28 mouse cellular contexts compared by ENCODE assay signal in genomic region chr13:93406855-93407254, GRCm38 (mm10).
DNase-seq lines count a peak whose midpoint lies in the region; ATAC-seq and TF ChIP-seq lines count a peak whose summit lies in the region.
"Had no signal": no experiment of that assay in that cellular context is flagged by ENCODE, and none has a peak within 500 bp of the region (broad histone marks: within the 10 kb centered on the region; RNA-seq: fewer than 3 reads in every experiment).

No protein-coding gene starts in this region.

- no peak overlapping the region for H3K27ac ChIP-seq in liver, embryonic 12.5 days
- H3K27ac ChIP-seq in liver, postnatal 0 days (ENCODE audit: low read depth), result no peak overlapping the region
- peak overlapping the region; percentile 7; the same call in 1 of the 2 replicates for H3K27ac ChIP-seq in MEL (ENCODE audit: control insufficient read depth, low read depth, low read length)
- H3K27ac ChIP-seq: embryonic facial prominence, embryonic 13.5 days; embryonic facial prominence, embryonic 15.5 days; forebrain, embryonic 13.5 days; forebrain, embryonic 15.5 days had no signal

- no peak overlapping the region for H3K9ac ChIP-seq in liver, embryonic 12.5 days
- no peak overlapping the region for H3K9ac ChIP-seq in liver, postnatal 0 days (replicated peaks)
- H3K9ac ChIP-seq in MEL (ENCODE audit: control insufficient read depth, low read depth, low read length, poor library complexity, severe bottlenecking), result no peak overlapping the region
- H3K9ac ChIP-seq: embryonic facial prominence, embryonic 13.5 days; embryonic facial prominence, embryonic 15.5 days; forebrain, embryonic 13.5 days; forebrain, embryonic 15.5 days; forebrain, postnatal 0 days had no signal

- no peaks in the 10 kb centered on the region for H3K27me3 ChIP-seq in liver, embryonic 12.5 days (replicated peaks)
- H3K27me3 ChIP-seq in liver, postnatal 0 days (ENCODE audit: insufficient read depth, low read length), result no peaks in the 10 kb centered on the region
- H3K27me3 ChIP-seq in MEL (ENCODE audit: control insufficient read depth in 1 of 2, insufficient read depth in 2 of 2, low read length in 2 of 2), result no peaks in the 10 kb centered on the region
- H3K27me3 ChIP-seq: CH12.LX; embryonic facial prominence, embryonic 13.5 days; embryonic facial prominence, embryonic 15.5 days; forebrain, embryonic 13.5 days; forebrain, embryonic 15.5 days; Patski had no signal

- 0 out of 2 replicates have a peak, but pooled peaks have one; percentile 4 for ATAC-seq in liver, embryonic 12.5 days
- no peak for ATAC-seq in liver, postnatal 0 days
- 0 out of 2 replicates have a peak, but pooled peaks have one; percentile 20 for ATAC-seq in erythroid progenitor cell, adult 5-6 weeks (replicated peaks; ENCODE audit: low FRiP score, poor library complexity, severe bottlenecking)
- ATAC-seq in megakaryocyte-erythroid progenitor cell, adult 5-6 weeks (replicated peaks; ENCODE audit: low FRiP score, low TSS enrichment, poor library complexity, severe bottlenecking), result peak; percentile 82
- ATAC-seq: activated CD4-positive, CD25-positive, alpha-beta regulatory T cell, adult 4 months; CD4-positive, CD25-positive, alpha-beta regulatory T cell, adult 4 months; forebrain, embryonic 13.5 days; forebrain, postnatal 0 days; Patski had no signal

- no peak for TF ChIP-seq RAD21 in MEL (IDR thresholded peaks at IDR 0.05; ENCODE audit: low read depth, low read length)

- DNase-seq in liver, postnatal 0 days, result no peak
- peak; percentile 80 for DNase-seq in MEL (ENCODE audit: low read depth, low spot score)
- no peak for DNase-seq in cerebellum, postnatal 4 days (ENCODE audit: low spot score in 2 of 2)
- no peak for DNase-seq in ovary, adult 18-20 months (ENCODE audit: low spot score)
- DNase-seq: adrenal gland, adult 8-10 months; adrenal gland, postnatal 14 days; adrenal gland, postnatal 36 days; B cell, adult 2 months; cerebellum, adult 11-12 months; cerebellum, adult 2 months; cerebellum, adult 9-10 months; cerebellum, postnatal 10 days; cerebellum, postnatal 25 days; embryo, embryonic 11 days; forebrain, postnatal 0 days had no signal

- no peak for TF ChIP-seq EP300 in liver, postnatal 0 days (IDR thresholded peaks at IDR 0.05; ENCODE audit: low read depth)
- TF ChIP-seq EP300 in MEL (IDR thresholded peaks at IDR 0.05; ENCODE audit: low read depth in 1 of 2, low read length in 2 of 2), result peak; percentile 74 to 87

- no peaks in the 10 kb centered on the region for H3K9me3 ChIP-seq in liver, embryonic 12.5 days (replicated peaks)
- H3K9me3 ChIP-seq in liver, postnatal 0 days (ENCODE audit: low read length), result no peaks in the 10 kb centered on the region
- H3K9me3 ChIP-seq in MEL (replicated peaks; ENCODE audit: insufficient read depth, low read length), result no peaks in the 10 kb centered on the region
- H3K9me3 ChIP-seq: embryonic facial prominence, embryonic 13.5 days; embryonic facial prominence, embryonic 15.5 days; forebrain, embryonic 13.5 days; forebrain, embryonic 15.5 days; G1E had no signal

- no peak for TF ChIP-seq CTCF in liver, postnatal 0 days (IDR thresholded peaks at IDR 0.05; ENCODE audit: low read depth)
- TF ChIP-seq CTCF in MEL (IDR thresholded peaks at IDR 0.05 in 2 of 3, conservative IDR thresholded peaks at IDR 0.05 in 1 of 3; ENCODE audit: control insufficient read depth in 1 of 3, insufficient read depth in 1 of 3, low read depth in 2 of 3, low read length in 3 of 3, poor library complexity in 1 of 3, severe bottlenecking in 1 of 3), result no peak

- peaks cover 3% of the 10 kb centered on the region for H3K36me3 ChIP-seq in liver, embryonic 12.5 days
- no peaks in the 10 kb centered on the region for H3K36me3 ChIP-seq in liver, postnatal 0 days (replicated peaks; ENCODE audit: insufficient read depth, low read length)
- peaks cover 0 to 14% of the 10 kb centered on the region in 2 experiments; a peak in 2 of 4 replicates for H3K36me3 ChIP-seq in MEL (ENCODE audit: control insufficient read depth in 1 of 2, insufficient read depth in 2 of 2, low read length in 2 of 2)
- H3K36me3 ChIP-seq: embryonic facial prominence, embryonic 15.5 days had no signal

- H3K4me2 ChIP-seq in liver, embryonic 12.5 days, result no peak overlapping the region
- H3K4me2 ChIP-seq in liver, postnatal 0 days (ENCODE audit: low read depth, low read length), result no peak overlapping the region
- H3K4me2 ChIP-seq: embryonic facial prominence, embryonic 13.5 days; embryonic facial prominence, embryonic 15.5 days; forebrain, embryonic 13.5 days; forebrain, embryonic 15.5 days had no signal

- 67% methylated on average over 5 of the region's 5 CpGs for WGBS in liver, embryonic 12.5 days (ENCODE audit: insufficient replicate concordance)
- 51% methylated on average over 5 of the region's 5 CpGs for WGBS in liver, postnatal 0 days (ENCODE audit: insufficient replicate concordance)

- H3K4me1 ChIP-seq in liver, embryonic 12.5 days, result peaks cover 6% of the 10 kb centered on the region; the same call in 1 of the 2 replicates
- H3K4me1 ChIP-seq in liver, postnatal 0 days (ENCODE audit: insufficient read depth), result no peaks in the 10 kb centered on the region
- peaks cover 11% of the 10 kb centered on the region in 2 experiments for H3K4me1 ChIP-seq in MEL (ENCODE audit: control insufficient read depth in 1 of 2, insufficient read depth in 2 of 2, low read length in 2 of 2)
- H3K4me1 ChIP-seq: embryonic facial prominence, embryonic 13.5 days; embryonic facial prominence, embryonic 15.5 days; forebrain, embryonic 13.5 days; forebrain, embryonic 15.5 days had no signal

- H3K4me3 ChIP-seq in liver, embryonic 12.5 days, result no peak overlapping the region
- no peak overlapping the region for H3K4me3 ChIP-seq in liver, postnatal 0 days (ENCODE audit: low read depth, low read length)
- no peak overlapping the region for H3K4me3 ChIP-seq in MEL (ENCODE audit: control insufficient read depth in 1 of 2, insufficient read depth in 1 of 2, low read depth in 2 of 2, low read length in 2 of 2)
- H3K4me3 ChIP-seq: embryonic facial prominence, embryonic 13.5 days; embryonic facial prominence, embryonic 15.5 days; erythroblast, embryonic 14.5 days; forebrain, embryonic 13.5 days; forebrain, embryonic 15.5 days had no signal

- no peaks in the 10 kb centered on the region for H3K79me2 ChIP-seq in MEL (ENCODE audit: control insufficient read depth, insufficient read depth, low read length, poor library complexity)

- TF ChIP-seq POLR2A in MEL (IDR thresholded peaks at IDR 0.05; ENCODE audit: control insufficient read depth in 1 of 2, insufficient read depth in 1 of 2, low read depth in 1 of 2, low read length in 2 of 2, poor library complexity in 1 of 2), result no peak

TF ChIP-seq in MEL, 35 proteins besides CTCF, POLR2A, EP300 and RAD21:
- TF ChIP-seq CHD2 (IDR thresholded peaks at IDR 0.05; ENCODE audit: low read length) (no peak), TAL1 (IDR thresholded peaks at IDR 0.05; ENCODE audit: low read length) (peak; percentile 70), GATA1 (IDR thresholded peaks at IDR 0.05; ENCODE audit: low read depth, low read length) (peak; percentile 79), POLR2AphosphoS5 (IDR thresholded peaks at IDR 0.05; ENCODE audit: borderline replicate concordance, low read depth, low read length) (no peak), MYC (IDR thresholded peaks at IDR 0.05; ENCODE audit: low read depth, low read length) (no peak), RCOR1 (IDR thresholded peaks at IDR 0.05; ENCODE audit: low read depth, low read length) (peak; percentile 27; the same call in 1 of the 2 replicates), HCFC1 (IDR thresholded peaks at IDR 0.05; ENCODE audit: low read depth, low read length) (no peak), TCF12 (IDR thresholded peaks at IDR 0.05; ENCODE audit: low read depth, low read length) (peak; percentile 72), MAZ (IDR thresholded peaks at IDR 0.05; ENCODE audit: low read depth, low read length) (no peak), CHD1 (IDR thresholded peaks at IDR 0.05; ENCODE audit: low read depth, low read length) (no peak), JUND (IDR thresholded peaks at IDR 0.05; ENCODE audit: low read depth, low read length) (no peak), ETS1 (IDR thresholded peaks at IDR 0.05; ENCODE audit: low read depth, low read length) (0 out of 2 replicates have a peak, but pooled peaks have one; percentile 51)
